ENCODE assay signal across 21 mouse cellular contexts in the genomic region with DNA sequence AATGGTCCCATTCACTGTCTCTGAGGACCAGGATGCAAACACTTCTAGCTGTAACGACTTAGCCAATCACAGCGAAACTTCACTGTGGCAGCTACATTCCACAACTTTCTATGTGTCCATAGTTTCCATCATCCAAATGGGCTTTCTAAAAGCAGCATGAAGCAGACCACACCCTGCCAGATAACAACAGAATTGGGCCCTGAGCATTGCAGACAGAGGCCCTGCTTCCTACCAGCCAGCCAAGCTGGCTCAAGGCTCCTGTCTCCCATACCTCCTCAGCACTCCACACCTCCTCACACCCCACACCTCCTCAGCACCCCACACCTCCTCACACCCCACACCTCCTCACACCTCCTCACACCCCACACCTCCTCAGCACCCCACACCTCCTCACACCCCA.
"Had no signal": no experiment of that assay in that cellular context is flagged by ENCODE, and none has a peak within 500 bp of the region (broad histone marks: within the 10 kb centered on the region; RNA-seq: fewer than 3 reads in every experiment).

No protein-coding gene starts in this region.

- H3K27me3 ChIP-seq: lung, embryonic 15.5 days; midbrain, embryonic 13.5 days; neural tube, embryonic 13.5 days; neural tube, embryonic 15.5 days had no signal

- H3K27ac ChIP-seq: lung, embryonic 15.5 days; macrophage; midbrain, embryonic 13.5 days; neural tube, embryonic 13.5 days; neural tube, embryonic 15.5 days had no signal

- H3K9me3 ChIP-seq: lung, embryonic 15.5 days; megakaryocyte, embryonic 14.5 days; midbrain, embryonic 13.5 days; neural tube, embryonic 13.5 days; neural tube, embryonic 15.5 days had no signal

- DNase-seq: lung, adult 2 months; lung, postnatal 14 days; lung, postnatal 36 days; retina, postnatal 1 day; right cerebral cortex, adult 18-20 months; right cerebral cortex, postnatal 25 days; right cerebral cortex, postnatal 4 days; spleen, adult 18-20 months; thymus, adult 18-20 months; thymus, postnatal 14 days; thymus, postnatal 36 days had no signal

- H3K9ac ChIP-seq: lung, embryonic 15.5 days; midbrain, embryonic 13.5 days; neural tube, embryonic 13.5 days; neural tube, embryonic 15.5 days had no signal

- H3K4me3 ChIP-seq: lung, embryonic 15.5 days; megakaryocyte, embryonic 14.5 days; midbrain, embryonic 13.5 days; myocyte; neural tube, embryonic 13.5 days; neural tube, embryonic 15.5 days had no signal

- ATAC-seq: lung, postnatal 0 days; midbrain, embryonic 13.5 days; midbrain, embryonic 16.5 days had no signal

- H3K4me2 ChIP-seq: lung, embryonic 15.5 days; midbrain, embryonic 11.5 days; midbrain, embryonic 13.5 days; neural tube, embryonic 13.5 days; neural tube, embryonic 15.5 days had no signal

- H3K36me3 ChIP-seq: lung, embryonic 15.5 days; midbrain, embryonic 13.5 days; neural tube, embryonic 13.5 days; neural tube, embryonic 15.5 days had no signal

- H3K4me1 ChIP-seq: megakaryocyte, embryonic 14.5 days; midbrain, embryonic 13.5 days had no signal
